Mouse (Mus musculus) megakaryocyte progenitor cell, adult 5-6 weeks (primary cell): Measurements from ENCODE around the gene Nck1. TPM values are rescaled to one million over a fixed set of nuclear protein-coding genes. Genes with fewer than 3 reads are reported as not detected.

Source experiments
- ATAC-seq: replicated peaks from 2 replicates; pipeline ENCODE4 v1.8.0; 2016; ENCODE audit warnings: mild to moderate bottlenecking, moderate TSS enrichment, inconsistent platforms; ENCODE audit not compliant: poor library complexity
- total RNA-seq, 2 experiments: library from RNA; stranded (forward) in 1 of 2; stranded (reverse) in 1 of 2; fragments of 157-497, 149-512 nt in 1 of 2; fragments of 200-1000 nt in 1 of 2; gene quantifications; 2 replicates each; pipeline versions ENCODE4 v1.2.3 to v1.2.4; 2015 to 2017

Nck1 gene
- total RNA-seq, 2 experiments from 2014 or later, result 46.4 to 56.5 TPM

DNA sequence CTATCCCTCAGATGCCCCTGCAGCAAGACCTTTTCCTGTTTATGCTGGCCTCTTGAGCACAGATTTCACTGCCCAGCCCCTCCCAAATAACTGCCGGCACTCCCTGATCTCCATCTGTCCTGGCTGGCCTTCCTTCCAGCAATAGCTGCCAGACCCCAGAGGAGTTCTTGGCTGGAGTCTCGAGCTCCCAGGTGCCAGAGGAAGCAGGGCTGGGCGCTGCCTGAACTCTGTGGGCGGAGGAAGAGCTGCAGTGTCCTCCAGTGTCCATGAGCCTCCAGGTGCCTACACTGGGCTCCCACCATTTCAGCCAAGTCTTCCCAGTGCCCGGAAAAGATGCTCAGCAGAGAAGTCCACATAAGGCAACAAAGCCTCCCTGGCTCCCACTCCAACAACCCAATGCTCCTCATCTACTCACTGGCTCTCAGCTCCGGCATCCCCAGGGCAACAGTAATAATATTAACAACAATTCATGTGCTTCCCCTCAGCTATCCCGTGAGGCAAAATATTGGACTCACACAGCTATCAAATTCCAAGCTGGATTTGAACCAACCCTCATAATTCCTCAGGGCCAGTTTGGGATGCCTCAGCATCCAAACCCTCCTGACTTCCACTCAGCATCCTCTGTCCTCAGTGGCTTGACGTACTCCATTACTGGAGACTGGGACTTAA, 74.9 kb downstream of the Nck1 start:
- ATAC-seq, result no peak

DNA sequence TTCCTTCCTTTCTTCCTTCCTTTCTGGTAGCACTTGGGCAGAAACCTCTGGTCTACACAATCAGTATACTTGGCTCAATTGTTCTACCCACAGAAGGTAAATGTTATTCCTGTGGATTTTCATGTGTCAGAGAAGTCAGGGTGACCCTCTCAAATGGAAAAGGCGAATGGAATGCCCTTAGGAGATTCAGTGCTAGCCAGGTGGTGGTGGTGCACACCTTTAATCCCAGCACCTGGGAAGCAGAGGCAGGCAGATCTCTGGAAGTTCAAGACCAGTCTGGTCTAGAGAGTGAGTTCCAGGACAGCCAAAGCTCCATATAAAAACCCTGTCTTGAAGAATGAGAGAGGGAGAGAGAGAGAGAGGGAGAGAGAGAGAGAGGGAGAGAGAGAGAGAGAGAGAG, 75.7 kb downstream of the Nck1 start:
- no peak for ATAC-seq

DNA sequence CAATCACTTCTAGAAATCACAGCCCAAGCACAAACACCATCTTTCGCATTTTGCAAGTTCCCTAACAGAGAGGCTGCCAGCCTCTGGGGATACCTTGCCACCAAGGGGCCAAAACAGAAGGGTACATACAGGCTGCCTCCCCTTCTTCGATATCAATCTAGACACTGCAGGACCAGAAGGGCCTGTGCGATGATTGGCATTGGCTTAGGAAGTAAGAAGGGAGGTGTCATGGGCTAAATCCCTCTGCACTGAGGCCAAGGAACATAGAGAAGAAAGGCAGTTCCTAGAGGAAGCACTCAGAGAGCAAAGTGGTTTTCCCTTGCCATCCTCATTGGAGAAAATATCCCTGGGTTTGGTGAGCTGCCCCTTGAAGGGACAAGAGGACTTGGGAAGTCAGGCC, 76.3 kb downstream of the Nck1 start:
- ATAC-seq, result no peak

DNA sequence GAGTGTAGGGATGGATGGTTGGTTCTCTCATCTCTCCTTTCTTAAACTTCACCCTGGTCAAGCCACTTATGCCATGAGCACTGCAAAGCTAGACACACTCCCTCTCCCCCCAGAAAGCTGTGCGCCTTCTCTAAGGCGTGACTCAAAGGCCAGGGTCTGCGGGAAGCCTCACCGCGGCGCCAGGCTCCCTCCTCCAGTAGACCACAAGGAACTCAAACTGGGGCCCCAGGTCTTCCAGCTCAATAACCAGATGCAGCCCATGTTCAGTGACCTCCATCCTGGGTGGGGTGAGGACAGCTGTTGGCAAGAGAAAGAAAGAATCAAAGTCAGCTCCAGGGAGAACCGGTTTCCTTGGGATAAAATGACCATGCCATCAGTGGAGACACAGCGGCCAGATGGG, 77.8 kb downstream of the Nck1 start:
- ATAC-seq, result no peak

DNA sequence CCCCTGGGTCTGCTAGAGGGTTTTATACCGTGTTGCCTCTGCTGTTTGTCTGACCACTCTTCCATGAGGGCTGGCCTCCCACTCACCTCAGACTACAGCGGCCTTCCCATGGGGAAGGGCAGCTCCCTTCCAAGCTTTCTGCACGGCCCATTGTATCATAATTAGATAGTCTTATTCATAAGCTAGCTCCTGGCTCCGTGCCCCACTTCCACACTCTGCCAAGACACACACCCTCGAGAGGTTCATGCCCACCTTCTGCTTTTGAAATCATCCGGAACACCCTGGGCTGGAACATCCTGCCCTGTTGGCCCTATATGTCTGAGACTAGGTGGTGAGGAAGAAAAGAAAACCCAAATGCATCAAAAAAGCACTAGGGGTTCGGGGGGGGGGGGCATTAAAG, 78.3 kb downstream of the Nck1 start:
- ATAC-seq, result no peak

DNA sequence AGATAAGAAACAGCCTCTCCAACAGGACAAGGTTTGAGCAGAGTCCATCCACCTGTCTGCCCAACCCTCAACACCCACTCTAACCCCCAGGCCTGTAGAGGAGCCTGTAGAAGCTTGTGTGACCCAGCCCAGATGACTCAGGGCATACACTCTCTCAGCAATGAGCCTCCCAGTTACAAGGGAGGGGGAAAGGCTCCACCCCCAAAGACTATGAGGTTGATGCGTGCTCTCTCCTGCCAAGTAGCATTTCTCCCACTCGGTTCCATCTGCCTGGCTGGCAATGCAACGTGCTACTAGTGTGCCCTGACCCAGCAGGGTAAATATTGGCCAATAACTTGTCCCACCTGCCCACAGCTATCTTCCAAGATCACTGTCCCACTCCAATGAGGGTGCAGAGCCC, 79.2 kb downstream of the Nck1 start:
- no peak for ATAC-seq

DNA sequence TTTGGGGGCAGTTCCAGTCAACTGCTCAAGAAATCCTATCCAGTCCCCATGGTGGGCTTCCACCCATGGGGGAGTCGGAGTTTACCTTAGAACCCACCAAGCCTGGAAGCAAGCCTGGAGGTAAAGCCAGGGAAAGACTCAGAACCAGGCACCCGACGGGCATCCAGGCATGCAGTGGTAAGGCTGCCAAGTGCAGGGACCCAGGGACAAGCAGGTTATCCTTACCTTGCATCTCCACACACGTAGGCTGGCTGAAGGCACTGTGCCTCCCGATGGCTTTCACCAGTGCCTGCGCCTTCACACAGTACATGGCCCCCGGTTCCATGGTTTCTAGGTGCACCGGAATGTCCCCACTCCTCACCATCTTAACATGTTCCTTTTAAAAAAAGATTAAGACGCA, 79.9 kb downstream of the Nck1 start:
- ATAC-seq, result no peak

DNA sequence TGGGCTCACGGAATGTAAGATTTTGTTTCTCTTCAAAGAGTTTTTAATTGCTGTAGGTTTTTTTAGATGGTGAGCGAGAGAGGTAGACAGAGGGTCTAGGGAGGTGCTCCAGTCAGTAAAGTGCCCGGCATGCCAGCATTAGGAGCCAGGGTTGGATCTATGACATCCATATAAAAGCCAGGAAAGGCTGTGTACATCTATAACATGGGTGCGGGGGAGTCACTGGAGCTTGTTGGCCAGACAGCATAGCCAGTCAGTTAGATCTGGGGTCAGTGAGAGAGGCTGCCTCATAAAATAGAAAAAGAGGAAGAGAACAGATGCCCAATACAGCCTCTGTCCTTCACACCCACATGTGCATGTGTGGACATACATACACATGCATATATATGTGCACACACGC, 80.6 kb downstream of the Nck1 start:
- ATAC-seq, result no peak

DNA sequence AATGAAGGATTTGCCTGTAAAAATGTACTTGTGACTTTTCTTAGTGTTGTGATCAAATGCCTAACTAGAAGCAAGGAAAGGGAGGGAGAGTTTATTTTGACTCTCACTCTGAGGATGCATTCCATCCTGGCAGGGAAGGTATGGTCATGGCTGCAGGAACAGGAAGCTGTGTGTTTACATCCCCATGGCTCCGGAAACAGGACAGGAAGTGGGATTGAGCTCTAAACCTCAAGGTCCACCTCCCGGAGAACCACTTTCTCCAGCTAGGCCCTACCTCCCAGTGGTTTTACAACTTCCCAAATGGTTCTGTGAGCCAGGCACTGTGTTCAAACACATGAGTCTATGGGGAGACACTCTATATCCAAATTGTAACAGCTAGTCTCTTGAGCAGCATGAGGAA, 82.2 kb downstream of the Nck1 start:
- ATAC-seq, result 0 out of 2 replicates have a peak, but pooled peaks have one; percentile 13

DNA sequence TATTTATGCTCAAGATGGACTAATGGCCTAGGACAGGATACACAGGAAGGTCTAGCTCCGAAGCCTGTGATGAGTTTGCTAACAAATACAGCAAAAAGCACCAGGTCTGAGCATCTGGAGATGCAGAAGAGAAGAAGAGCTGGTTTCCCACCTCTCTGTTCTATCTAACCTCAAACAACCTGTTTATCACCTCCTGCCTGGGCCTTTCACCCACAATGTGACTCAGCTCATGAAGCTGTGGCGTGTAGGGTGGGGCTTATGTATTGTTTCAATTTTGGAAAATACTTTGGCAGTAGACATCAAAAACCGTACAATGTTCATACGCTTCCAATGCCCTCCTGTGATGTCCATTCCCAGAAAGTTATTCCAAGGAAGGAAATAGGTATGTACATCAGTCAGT, 83.8 kb downstream of the Nck1 start:
- peak; percentile 51 for ATAC-seq

DNA sequence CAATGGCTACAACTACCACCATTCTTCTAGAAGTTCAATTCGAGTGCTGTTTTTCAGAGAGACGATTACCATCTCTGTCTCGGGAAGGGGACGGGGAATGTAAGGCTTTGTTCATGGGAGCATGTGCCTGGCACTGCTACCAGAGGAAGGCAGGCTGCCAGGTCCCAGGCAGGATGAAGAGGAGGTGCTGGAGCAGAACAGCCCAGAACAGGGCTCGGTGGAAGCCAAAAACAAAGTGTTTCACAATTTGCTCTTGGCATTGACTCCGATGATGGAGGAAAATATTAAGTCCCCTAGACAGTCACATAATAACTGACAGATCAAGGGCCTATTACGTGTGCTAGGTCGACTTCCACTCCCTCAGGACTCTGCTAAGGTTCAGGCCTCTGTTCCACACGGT, 84.3 kb downstream of the Nck1 start:
- ATAC-seq, result no peak

DNA sequence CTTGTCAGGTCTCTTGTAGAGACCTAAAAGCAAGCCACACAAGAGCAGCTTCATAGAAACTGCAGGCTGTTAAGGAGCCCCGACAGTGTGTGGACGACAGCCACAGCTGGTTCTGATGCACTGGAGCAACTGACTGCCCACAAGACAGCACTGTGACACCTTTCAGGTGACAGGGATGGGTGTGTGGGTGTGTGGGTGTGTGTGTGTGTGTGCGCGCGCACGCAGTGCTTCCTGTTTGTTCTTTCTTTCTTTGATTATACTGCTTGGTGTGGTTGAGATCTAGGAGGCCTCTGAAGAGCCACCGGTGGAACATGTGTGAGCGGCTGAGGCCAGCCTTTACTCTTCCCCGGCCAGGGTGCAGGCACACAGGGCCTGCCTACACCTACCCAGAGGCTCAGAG, 85.7 kb downstream of the Nck1 start:
- ATAC-seq, result no peak

DNA sequence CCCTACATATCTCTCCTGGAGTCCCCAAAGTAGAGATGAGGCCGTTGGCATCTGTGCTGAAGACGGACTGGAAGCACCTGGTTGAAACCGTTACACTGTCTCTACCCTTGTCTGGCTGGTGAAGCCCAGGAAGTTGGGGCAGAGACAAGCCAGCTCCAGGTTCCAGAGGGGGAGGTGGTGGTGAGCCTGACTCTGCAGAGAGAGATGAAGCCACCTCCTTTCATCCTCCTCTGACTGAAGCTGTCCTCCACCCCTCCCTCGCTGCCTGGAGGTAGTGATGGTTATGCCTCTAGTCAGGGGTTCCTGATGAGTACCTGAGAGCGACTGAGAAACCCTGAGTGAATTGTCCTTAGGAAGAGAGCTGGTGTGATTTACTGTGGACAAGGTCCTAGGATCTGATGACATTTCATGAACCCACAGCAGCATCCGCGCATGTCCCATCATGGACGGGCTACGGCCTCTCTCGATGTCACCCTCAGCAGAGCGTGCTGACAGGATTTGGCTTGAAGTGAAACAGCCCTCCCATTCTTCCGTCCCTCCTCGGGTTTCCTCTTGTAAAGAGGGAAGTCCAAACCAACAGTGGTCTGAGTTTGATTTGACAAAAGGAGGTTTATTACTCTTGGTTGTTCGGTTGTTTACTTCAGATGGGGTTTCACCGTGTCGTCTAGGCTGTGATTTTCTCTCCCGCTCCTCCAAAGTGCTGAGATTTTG, 87.8 kb downstream of the Nck1 start:
- ATAC-seq, result peak; percentile 48

DNA sequence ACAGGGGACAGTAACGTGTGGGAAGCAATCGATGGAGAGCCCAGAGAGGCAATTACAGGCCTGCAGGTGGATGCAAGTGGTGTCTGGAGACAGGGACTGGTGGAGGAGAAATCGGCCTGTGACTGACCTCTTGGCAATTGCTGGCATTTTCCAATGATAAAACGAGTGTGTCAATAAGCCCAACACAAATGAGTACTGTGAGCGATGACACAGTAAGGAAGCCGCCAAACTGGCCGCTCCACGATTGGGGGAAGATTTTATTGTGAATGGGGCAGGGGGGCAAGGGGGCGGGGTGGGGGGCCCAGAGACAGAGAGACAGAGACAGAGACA, 91.3 kb downstream of the Nck1 start:
- no peak for ATAC-seq

DNA sequence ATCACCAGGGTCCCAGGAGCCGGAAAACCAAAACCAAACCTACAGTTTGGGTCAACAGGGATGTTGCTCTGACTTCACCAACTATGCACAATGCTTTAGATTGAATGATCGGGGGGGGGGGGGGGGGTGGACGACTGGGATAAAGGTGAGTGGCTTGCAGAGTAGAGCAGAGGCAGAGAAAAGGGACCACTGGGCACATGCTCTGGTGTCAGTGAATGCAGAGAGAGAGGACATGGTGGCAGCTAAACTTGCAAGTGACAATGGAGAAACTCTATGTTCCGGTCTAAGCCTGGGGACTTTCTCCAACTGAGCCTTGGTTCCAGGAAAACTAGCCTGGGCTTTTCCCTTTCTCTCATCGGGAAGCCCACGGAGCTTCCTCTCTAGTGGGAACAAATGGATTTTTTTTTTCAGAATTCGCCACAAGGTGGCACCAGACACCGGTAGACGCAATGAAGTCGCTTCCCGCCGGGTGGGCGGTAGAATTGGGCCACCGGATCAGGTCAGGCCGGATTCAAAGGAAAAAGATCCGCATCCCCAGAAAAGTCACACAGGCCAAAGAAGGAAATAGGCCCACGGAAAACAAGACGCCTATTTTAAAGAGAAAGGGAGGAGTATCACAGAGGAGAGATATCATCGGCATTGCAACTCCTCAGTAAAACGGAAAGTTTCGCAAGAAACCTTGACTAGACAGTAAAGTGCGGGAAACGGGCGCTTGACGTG, 91.8 kb downstream of the Nck1 start:
- peak; percentile 73 for ATAC-seq

DNA sequence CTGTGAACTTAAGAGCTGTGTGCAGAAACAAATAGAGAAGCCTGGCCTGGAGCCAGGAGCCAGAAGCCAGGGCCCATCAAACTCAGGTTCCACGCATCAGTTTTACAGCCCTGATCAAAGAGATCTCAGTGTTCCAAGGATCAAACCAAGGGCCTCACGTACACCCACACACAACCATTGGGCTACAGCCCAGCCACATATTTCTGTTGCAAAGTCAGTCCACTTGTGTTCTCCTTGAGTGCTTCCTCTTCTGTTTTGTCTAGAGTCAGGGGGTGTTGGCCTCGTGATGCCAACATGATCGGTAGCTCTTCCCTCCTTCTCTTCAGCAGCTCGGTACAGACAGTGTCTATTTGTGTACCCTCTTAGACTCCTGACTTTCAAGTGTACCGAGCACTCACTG, 93.5 kb downstream of the Nck1 start:
- ATAC-seq, result peak; percentile 15; the same call in 1 of the 2 replicates

DNA sequence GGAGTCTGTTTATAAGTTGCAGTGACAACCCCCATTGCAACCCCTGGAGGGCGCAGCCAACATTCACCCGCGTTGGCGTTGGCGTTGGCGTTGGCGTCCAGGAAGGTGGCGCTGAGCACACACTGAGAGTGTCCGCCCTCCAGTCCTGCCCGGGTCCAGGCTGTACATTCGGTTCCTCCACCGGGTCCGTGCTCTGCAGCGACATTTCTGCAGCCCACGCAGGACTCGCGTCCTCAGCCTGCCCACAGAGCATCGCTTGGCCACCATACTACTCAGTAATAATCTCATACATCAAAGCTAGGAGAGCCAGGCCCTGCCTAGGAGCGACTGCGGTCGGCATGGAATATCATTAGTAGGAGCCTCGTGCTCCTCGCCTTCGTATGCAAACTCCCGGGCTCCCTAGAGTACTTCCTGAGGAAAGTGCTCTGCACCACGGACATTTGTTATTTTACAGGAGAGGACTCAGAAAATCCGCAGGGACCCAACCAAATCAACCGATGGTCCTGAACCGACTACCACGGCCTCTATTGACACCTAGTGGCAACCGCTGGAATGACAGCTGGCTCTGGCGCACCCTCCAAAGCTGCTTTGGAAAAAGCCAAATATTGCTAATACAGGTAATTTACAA, 99.8 kb downstream of the Nck1 start:
- ATAC-seq, result peak; percentile 93

Other genes with a start within 250 kb of the Nck1 start
- gene Il20rb, start 59.3 kb downstream of the Nck1 start, total RNA-seq (2015), result 0.94 and 1.1 TPM in 2 replicates
- 1.7 TPM in 2 replicates for gene Il20rb, start 59.3 kb downstream of the Nck1 start, total RNA-seq (2017)
- 0.32 TPM in 1 of 2 replicates, not detected in the other for gene Slc35g2, start 25.0 kb upstream of the Nck1 start, total RNA-seq (2015)
- not detected in 2 replicates for gene Slc35g2, start 25.0 kb upstream of the Nck1 start, total RNA-seq (2017)
- 79.6 and 82.5 TPM in 2 replicates for gene Stag1, start 51.7 kb upstream of the Nck1 start, total RNA-seq (2015)
- 77.6 and 99.3 TPM in 2 replicates for gene Stag1, start 51.7 kb upstream of the Nck1 start, total RNA-seq (2017)